Mouse (Mus musculus): ENCODE data around the gene Fam214a.
"Not testable (repeated sequence)": the region's sequence is repeated elsewhere in the genome, so short reads cannot be mapped to it uniquely, and the experiment has no call there.

The Fam214a gene

DNA sequence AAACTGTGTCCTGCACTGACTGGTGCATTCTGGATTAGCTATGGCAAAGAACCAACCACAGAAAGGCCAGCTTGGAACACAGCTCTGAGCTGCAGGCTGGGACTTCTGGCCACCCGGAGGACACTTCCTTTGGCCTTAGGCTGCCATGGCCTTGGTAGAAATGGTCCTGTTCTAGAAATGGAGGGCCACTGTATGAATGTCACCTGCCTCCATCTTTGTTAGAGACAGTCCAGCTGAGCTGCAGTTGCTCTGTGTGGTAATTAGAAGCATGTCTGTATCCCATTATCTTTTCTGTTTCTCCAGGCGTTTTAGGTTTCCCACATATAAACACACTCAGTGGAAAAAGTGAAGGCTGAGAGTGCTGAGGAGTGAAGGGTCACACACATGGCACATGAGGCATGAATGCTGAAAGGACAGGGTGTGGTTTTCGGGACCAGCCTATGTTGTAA is 29.0 kb downstream of the Fam214a start:
- no peak for DNase-seq (ENCODE audit: low spot score)

DNA sequence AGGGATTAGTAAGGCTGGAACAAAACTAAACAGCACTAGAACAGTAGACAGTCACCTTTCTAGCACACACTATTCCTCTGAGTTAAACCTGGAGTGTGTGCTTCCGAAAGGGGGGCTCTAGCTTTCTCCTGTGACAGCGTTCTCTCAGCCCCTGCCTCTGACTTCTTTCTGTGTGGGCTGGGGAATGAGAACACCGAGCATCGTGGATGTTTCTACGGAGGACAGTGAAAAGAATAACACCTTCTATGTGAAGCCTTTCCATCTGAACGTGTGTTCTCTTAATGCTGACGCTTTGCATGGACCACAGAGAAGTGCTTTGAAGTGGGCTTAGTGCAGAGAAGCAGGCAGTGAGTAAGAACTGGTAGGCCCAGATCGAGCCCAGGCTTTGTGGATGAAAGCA is 29.5 kb downstream of the Fam214a start:
- DNase-seq (ENCODE audit: low spot score), result no peak

DNA sequence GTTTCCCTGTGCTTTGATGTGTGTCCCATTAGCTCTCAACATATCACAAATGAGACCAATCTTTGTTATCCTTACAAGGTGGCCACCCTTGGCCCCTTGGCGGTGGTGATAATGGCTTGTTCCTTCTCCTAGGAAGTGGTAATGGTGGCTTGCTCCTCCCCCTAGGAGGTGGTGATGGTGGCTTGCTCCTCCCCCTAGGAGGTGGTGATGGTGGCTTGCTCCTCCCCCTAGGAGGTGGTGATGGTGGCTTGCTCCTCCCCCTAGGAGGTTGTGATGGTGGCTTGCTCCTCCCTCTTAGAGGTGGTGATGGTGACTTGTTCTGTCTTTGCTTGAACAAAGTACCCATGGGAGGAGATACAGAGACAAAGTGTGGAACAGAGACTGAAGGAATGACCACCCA is 30.0 kb downstream of the Fam214a start:
- not testable (repeated sequence) for DNase-seq (ENCODE audit: low spot score)

DNA sequence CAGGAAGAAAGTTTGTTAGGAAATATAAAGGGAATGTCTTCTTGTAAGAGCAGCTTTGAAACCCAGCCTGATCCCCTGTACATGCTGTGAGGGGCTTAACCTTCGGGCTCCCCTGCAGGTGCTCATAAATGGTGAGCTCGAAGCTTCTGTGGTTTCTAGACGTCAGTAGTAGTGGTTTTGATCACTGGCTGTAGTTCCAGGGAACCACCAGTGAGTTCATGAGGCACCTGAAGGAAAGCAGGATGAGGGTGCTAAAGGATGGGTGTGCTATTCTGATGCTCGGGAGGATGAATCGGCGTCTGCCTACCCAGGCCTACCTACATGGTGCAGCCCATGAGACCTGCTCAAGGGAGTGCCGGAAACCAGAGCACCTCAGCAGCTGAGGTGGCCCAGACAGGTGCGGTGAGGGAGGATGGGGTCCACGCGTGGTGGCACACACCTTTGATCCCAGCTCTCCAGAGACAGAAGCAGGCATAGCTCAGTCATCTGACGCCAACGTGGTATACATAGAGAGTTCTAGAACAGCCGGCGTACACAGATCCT is 32.6 kb downstream of the Fam214a start:
- no peak for DNase-seq (ENCODE audit: low spot score)

DNA sequence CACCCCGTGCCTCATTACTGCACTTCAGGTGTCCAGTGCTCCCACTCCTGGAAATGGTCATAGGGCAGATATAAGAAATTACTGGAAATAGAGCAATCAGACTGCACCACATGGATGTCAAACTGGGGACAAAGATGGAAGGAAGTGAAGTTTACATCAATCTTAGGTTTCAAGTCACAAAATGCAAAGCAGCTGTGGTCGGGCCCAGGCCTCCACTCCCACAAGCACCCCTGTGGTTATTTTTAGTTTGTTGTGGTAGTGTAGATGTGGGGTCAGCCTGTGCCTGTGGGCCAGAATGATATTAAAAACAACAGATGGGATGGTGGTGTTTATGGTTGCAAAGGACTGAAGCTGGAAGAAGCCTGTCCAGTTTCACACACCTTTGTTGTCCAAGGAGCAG is 33.1 kb downstream of the Fam214a start:
- DNase-seq (ENCODE audit: low spot score), result no peak

DNA sequence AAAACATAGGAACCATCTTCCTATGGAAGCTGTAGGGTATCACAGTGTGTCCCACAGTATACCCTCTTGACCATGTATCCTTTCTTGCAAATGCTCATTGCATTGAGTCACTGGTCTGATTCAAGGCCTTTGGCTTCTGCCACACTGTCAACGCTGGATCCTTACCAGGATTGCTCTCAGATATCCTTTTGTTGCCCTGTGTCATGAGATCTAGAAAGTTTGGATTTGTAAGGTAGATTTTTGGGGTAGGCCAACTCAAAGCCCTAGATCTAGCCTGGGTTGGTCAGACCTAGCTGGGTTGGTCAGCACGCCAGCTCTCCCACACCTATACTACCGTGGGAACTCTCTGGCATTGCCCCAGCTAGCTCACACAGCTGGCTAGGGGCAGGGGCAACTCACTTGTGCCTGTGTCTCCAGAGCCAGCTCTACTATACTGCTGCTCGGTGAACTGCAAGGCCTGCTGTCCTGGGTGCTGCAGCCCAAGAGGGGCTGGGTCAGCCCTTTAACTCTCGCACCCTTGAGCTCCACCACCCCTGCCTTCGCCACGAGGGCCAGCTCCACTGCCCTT is 36.3 kb downstream of the Fam214a start:
- no peak for DNase-seq (ENCODE audit: low spot score)

DNA sequence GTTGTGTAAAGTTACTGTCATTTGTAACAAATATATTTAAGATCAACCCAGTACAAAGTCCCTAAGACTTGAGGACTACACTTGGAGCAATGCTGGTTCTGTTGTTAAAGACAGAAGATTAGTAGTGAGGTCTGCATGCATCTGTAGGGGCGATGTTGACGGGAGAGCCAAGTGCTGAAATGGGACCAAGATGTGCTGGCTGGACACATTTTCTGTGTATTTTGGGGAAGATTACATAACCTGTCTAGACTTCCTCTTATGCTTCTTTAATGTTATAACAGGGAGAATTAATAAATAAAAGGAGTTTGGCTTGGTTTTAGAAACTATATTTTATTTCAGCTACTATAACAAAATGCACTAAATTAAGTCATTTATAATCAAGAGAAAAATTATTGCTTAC is 37.3 kb downstream of the Fam214a start:
- DNase-seq (ENCODE audit: low spot score), result no peak

DNA sequence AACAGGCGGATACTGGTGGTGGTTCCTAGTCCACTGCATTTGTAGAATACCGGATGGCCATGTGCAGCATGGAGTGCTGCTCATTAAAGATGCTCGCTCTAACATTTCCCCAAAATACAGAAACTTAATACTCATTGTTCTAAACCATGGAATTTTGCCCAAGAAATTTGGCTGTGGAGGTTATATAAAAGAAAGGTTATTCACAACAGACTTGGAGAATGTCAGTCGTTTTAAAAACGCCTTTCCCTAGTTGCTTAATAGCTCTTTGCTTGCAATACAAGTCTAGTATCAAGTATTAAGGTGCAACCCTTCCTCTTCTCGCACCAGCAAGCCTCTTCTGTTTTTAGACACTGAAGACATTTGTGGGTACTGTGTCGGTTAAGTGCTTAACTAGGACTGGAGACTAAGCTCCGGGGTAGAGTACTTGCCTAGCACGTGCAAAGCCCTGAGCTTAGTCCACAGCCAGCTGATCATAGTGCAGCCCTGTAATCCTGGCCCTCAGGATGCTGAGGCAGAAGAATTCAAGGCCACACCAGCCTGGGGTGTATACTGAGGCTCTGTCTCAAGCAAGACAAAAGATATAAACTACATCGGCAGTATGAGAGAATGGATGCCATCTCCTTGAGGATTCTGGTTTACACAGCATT is 42.0 kb downstream of the Fam214a start:
- DNase-seq (ENCODE audit: low spot score), result no peak

DNA sequence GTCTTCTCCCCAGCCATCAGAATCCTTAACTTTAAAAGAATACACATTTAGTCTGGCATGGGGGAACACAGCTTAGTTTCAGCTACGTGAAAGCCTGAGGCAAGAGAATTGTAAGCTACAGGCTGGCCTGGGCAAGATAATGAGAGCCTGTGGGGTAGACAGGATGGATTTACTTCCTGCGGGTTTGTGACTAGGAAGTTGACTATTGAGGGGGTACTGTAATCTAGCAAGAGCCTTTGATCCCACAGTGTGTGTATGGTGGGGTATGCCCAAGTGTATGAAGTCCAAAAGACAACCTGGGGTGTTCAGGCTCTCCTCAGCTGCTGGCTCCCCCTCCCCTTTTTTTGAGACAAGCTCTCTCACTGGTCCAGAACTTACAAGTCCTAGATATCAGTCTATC is 43.7 kb downstream of the Fam214a start:
- no peak for DNase-seq (ENCODE audit: low spot score)

DNA sequence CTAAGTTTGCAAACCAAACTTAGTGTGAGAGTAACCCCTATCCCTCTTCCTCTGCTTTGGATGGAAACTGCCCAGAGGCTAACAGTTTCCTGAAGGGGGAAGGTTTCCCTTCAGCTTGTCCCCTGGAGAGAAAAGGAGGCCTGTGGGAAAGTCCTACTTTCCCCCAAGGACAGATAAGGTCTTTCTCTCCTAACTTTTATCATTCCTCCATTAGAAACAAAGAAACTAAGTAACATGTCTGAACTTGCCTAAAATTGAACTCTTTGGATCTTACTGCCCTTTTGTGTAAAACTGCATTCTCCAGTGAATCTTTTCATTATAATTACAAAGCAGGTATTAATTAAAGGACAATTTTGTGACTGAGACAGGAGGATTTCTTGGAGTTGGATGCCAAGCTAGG is 45.3 kb downstream of the Fam214a start:
- DNase-seq (ENCODE audit: low spot score), result no peak

DNA sequence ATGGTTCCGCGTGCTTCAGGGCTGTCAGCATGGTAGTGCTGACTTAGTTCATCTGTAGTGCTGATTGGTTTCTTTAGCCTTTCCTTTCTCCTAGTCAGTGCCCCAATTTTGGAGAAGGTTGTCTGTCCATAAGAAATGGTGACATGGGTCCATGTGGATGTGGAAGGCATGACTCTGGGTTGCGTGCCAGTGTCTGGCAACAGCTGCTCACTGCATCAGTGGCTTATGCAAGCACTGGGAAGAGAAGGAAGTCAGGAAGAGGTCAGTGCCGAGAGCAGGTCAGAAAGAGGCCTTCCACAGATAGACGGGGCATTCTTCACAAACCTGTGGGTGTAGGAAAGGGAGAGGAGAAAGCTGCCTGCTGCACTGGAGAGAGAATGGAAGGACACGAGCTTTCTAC is 48.3 kb downstream of the Fam214a start:
- no peak for DNase-seq (ENCODE audit: low spot score)

DNA sequence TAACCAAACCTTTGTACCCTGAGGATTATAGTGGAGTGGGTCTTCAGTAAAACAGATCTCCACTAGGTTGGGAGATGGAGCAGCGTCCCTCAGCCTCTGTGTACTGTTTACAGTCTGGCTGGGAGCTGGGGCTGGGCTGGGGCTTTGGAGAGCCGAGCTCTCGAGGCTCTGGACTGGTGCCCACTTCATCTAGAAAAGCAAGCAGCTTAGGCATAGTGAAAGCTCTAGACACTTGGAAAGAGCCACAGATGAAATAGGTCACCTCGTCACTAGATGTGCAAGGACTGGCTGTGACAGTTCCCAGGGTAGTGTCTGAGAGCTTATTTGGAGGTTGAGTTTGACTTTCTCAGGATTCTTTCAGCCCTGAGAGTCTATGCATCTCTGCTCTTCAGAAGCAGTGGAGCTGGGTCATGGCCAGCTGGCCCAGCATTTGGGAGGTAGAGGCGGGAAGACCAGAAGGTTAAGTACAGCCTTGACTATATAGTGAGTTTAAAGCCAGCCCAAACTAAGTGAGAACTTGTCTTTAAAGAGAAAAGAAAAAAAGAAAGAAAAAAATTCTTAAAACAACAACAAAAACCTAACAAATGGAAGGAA is 49.0 kb downstream of the Fam214a start:
- DNase-seq (ENCODE audit: low spot score), result peak; percentile 35

DNA sequence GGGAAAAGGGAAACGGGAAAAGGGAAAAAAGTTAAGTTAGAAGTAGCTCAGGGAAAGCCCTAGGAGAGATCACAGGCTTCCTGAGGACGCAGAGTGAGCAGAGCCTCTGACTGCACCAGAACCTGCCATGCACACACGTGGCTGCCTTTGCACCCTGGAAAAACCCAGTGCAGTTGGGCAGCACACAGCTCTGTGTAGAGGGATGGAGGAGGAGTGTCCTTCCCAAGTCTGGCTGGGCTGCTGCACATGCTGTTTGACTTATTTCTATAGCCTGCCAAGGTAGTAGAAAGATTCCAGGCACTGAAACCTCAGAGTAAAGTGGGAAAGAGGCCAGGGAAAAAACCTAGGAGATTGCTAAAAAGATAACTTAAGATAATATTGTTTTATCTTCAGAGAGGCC is 49.6 kb downstream of the Fam214a start:
- no peak for DNase-seq (ENCODE audit: low spot score)

DNA sequence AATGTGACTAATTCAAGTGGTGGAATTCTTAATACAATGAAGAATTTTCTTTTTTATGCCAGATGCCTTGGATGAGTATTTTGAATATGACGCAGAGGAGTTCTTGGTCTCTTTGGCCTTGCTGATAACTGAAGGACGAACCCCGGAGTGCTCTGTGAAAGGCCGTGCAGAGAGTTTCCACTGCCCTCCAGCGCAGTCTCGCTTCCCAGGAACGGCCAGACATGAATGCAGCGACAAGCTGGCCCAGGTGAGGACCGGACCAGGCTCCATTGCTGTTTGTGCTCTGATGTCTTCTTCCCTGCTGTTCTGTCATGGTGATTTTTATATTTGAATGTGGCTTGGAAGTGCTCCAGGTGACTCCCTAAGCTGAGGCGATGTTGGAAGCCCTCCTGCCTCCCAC is 51.5 kb downstream of the Fam214a start:
- DNase-seq (ENCODE audit: low spot score), result no peak

DNA sequence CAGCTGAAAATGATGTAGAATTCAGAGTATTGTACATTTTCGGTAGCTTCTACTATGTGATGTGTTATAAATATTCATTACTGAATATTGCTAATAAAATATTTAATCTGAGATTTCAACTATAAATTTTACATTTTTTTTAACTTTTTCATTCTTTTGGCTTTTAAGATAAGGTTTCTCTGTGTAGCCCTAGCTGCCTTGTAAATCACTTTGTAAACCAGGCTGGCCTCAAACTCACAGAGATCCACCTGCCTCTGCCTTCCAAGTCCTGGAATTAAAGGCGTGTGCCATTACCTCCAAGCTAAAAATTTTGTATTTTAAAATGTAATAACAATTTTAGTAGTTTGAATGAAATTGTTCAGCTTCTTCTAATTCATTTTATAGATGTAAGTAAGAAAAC is 63.9 kb downstream of the Fam214a start:
- no peak for DNase-seq (ENCODE audit: low spot score)

DNA sequence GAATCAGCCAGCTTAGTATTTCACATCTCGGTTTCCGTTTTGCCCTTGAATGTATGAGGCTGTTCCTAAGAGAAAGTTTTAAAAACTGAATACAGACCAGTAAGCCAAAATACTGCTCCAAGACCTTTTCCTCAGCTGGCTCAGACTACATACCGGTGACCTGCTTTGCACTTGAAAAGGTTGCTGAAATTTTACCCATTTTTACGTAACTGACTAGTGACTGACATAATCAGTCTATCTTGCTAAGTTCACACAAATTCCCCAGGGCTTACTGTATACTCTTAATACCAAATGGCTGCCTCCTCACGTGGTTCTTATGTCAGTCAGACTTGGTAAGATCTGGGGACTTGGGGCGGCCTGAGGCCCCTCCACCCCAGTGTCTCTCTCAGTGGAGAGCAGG is 66.5 kb downstream of the Fam214a start:
- no peak for DNase-seq (ENCODE audit: low spot score)

DNA sequence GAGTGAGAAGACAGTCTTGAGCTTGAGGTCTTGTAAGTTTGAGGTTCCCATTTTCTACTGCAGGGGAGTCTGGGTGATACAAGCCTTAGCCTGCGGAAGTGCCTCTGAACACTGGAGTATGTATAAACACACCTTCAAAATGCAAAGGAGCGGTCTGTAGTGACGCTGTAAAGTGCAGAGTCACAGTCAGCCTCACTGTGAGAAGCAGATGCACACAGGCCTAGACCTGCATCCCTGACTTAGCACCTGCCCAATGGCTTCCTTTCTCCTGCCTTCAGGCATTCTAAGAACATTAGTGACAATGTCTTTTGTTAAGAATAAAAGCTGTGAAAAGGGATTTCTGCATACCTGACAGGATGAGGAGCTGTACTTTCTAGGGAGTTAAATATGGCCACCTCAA is 66.9 kb downstream of the Fam214a start:
- no peak for DNase-seq (ENCODE audit: low spot score)

DNA sequence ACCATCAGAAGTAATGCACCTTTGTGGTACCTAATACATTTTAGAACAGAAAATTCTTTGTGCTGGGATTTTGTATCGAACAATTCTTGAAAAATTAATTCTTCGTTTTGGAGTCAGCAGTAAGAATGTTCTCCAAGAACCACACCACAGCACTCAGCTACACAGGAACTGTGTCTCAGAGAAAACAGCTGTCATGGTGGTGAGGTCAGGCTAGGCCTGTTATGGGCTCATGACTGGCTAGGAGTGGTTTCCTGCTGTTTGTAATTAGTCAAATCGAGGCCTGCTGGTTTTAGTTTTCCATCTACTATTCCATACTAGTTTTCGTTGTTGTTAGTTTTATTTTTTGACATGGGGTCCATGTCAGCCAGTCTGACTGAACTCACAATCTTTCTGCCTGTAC is 67.9 kb downstream of the Fam214a start:
- DNase-seq (ENCODE audit: low spot score), result no peak

DNA sequence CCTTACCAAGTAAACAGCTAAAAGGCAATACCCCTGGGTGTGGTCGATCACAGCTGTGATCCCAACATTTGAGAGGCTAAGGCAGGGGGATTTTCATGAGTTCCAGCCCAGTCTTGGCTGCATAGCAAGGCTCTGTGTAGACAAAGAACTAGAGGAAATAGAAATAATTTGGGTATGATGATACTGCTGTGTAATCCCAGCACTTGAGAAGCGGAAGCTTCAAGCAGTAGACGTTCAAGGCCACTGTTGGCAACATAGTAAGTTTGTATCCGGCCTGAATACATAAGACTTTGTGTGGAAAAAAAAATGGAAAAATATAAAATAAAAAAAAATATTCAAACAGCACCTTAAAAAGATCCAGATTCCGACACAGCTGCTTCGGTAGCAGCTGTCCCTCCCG is 69.9 kb downstream of the Fam214a start:
- no peak for DNase-seq (ENCODE audit: low spot score)

DNA sequence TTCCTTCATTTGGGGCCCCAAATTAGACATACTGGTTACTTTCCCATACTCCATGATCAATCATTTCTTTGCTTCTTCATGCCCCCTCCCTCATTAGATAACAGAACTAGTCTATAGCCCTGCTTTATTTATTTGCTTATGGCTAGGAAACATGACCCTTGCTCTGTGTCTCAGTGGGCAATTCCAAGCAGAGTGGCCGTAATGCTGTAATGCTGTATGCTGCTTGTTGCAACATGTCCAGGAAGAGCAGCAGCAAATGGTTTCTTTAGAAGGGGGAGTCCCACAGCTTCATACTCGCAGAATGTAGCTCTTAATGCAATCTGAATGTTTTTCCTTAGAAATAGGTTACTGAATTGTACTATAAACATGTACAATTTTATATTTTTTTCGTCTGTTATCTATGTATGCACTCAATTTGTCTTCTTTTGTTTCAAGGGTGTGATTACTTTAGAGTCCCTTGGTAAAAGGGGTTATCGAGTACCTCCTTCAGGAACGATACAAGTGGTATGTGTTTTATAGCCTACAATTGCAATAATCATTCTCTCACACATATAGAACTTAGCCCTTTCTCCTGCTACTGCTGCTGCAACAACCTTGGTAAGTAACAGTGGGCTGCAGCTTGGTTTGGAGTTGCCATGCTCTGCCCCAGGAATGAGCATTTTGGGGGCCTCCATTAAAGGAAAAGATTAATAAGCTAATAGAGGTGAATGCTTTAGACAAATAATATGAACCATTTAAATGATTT is 70.6 kb downstream of the Fam214a start:
- DNase-seq (ENCODE audit: low spot score), result no peak

DNA sequence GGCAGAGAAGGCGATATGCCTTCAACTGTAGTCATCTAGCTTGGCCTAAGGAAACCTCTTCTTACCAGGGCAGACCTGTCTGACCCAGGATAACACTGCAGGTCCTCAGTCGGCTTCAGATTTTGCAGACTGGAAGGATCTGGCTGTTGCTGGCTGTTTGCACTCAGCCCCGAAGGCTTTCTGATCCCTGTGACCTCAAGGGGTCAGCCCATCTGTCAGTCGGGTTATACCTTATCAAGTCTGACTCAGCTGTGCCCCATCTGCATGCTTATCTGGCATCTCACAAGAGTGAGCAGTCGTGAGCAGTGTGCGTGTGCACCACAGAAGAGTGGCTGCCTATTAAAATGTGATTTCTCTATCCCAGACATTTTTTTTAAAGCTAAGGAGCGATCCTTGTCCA is 71.4 kb downstream of the Fam214a start:
- no peak for DNase-seq (ENCODE audit: low spot score)

DNA sequence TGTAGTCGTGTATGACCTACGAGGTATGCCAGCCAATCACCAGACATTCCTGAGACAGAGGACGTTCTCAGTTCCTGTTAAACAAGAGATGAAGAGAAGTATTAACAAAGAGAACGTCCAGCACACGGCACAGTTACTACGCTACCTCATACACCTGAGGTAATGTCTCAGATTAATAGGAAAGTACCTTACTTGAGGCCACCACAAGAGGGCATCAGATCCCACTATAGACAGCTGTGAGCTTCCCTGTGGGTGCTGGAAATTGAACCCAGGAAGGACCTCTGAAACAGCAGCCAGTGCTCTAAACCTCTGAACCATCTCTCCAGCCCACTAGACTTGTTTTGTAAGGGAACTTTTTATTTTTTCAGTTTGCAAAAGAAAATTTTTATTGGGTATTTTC is 73.0 kb downstream of the Fam214a start:
- DNase-seq (ENCODE audit: low spot score), result no peak

DNA sequence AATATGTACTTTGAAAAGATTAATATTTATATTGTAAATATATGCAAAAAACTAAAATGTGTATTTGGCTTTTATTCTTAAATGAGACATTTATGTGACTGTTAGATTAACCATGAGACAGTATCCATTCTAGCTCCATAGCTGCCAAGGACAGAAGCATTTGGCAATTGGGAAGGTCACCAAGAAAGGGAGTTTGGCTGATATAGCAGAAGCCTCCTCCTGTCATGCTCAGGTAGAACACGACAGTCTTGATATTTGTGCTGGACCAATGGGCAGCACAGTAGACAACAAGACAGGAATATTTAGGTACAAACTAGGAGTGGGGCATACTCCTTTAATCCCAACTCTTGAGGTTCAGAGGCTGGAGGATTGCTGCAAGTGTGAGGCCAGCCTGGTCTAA is 79.7 kb downstream of the Fam214a start:
- no peak for DNase-seq (ENCODE audit: low spot score)
